Mouse (Mus musculus) left cerebral cortex, postnatal 36 days (tissue): Measurements from ENCODE around the gene Rims4. TPM values are rescaled to one million over a fixed set of nuclear protein-coding genes. Genes with fewer than 3 reads are reported as not detected.

ENCODE experiments used
- DNase-seq, 2 experiments: peaks; one replicate each; pipeline ENCODE4 v3.0.0; 2021 to 2022; ENCODE audit warnings: low spot score in 2 of 2, mixed read lengths in 1 of 2
- intact Hi-C: fragments of 180-260 bp; cut with DNase I; formaldehyde crosslinking; loops from one replicate; pipeline ENCODE4 v1.15.1; 2025
- total RNA-seq, 2 experiments: library from RNA; stranded (reverse); gene quantifications; 2 replicates each; pipeline ENCODE4 v1.2.3; 2021

The Rims4 gene
- total RNA-seq = 10 to 100 TPM; 86.6 to 94.5 TPM

DNA sequence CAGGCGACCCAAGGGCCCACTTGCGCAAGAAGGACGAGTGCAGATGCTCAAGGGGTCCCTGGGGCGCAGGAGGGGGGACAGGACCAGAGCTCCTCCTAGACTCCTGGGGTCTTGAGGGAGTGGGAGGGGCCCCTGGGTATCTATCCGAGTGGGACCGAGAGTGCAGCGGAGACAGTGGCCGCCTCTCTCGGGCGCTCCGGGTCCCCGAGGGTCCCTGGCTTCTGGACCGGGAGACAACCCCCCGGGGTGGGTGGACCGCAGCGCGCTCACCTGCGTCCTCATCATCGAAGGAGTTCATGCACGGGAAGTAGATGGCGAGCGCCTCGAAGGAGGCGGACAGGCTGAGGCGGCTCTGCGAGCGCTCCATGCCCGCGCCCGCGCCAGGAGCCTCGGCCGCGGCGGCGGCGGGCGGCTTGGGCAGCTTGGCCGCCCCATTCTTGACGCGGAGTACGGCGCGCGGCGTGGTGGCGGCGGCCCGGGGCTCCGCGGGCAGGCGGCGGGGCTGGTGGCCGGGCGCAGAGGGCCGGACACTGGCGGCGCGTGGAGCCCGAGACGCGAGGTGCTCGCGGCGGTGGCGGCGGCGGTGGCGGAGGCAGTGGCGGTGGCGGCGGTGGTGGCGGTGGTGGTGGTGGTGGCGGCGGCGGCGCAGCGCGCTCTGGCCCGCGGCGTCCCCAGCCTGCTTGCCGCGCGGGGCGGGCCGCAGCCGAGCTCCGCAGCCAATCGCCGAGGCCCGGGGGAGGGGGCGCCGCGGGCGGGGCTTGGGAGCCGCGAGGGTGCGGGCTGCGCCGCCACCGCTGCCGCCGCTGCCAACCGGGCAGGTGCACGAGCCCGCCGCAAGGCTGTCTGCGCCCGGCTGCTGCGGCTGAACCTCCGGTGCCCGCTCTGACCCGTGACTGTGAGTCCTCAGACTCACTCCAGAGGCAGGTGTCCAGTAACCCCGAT, at the start of gene Rims4:
Gene Rims4 (minus strand): TSS at position 367 of the 942 bp plus-strand sequence.
- intact Hi-C loops = loop anchor here (2.0 kb wide), 1 partner anchor 44 kb away; no protein-coding TSS in a partner anchor
- peak; percentile 69 to 87 for DNase-seq

DNA sequence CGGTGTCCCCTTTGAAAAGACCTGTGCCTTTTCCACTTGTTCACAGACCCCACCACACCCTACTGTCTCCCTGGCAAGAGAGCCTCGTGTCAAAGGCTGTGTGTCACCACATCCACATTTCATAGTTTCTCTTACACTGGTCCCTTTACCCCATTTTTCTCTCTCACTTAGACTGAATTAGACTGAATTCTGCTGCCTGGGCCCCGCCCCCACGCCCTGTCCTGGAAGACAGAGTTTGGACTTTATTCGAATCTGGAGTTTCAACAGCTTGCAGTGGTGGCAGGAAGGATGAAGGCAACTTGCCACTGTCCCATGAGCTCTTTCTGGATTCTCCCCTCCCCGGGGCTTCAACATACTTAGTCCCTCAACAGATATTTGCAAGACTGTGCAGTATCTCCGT, 47.2 kb upstream of the Rims4 start:
- intact Hi-C loops = loop anchor here (5.0 kb wide), 1 partner anchor 108 kb away; no protein-coding TSS in a partner anchor

DNA sequence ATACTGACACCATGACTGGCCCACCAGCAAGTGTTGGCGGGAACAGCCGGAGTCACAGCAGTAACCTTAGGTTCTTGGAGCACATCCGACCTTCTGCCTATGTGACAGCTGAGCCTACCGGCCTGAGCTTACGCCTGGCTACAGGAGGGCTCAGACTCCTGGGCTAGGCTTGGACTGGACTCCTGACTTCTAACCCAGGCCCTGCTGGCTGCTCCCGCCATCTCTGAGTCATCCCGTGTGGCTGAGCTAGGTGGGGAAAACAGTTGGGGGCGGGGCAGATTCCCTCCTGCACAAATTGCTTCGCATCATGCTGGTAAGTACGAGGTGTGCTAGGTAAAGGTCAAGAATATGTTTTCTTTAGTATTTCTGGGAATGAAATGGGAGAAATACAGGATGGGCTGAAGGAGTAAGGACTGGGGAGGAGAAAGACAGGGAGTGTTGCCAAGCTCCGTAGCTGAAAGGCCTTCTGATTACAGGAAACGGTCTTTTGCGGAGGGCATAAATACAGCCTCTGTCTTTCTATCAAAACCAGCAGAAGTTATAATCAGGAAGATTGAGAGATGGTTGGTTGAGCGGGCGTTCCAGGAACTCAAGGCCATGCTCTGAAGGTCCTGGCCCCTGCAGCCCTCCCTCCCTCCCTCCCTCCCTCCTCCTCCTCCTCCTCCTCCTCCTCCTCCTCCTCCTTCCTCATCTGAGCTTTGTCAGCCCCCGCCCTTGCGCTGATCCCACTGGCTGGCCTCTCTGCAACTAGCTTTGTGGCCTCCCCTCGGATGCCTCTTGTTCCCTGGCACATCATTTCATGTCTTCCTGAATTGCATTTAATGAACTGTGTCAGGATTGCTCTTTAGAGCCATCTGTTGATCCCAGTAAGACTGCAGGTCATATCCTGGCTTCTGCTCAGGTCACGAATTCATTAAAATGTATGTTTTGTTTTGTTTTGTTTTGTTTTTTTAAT, 46.4 kb upstream of the Rims4 start:
- intact Hi-C loops = loop anchor here (5.0 kb wide), 1 partner anchor 108 kb away; no protein-coding TSS in a partner anchor
- no peak for DNase-seq

More for the DNA sequence above, 47.2 kb upstream of the Rims4 start:
- no peak for DNase-seq

GRCm38 (mm10) chr2:163953622-163954310, 35.3 kb upstream of the Rims4 start:
- intact Hi-C loops = loop anchor here (5.0 kb wide), 1 partner anchor 96 kb away; no protein-coding TSS in a partner anchor
- no peak for DNase-seq

DNA sequence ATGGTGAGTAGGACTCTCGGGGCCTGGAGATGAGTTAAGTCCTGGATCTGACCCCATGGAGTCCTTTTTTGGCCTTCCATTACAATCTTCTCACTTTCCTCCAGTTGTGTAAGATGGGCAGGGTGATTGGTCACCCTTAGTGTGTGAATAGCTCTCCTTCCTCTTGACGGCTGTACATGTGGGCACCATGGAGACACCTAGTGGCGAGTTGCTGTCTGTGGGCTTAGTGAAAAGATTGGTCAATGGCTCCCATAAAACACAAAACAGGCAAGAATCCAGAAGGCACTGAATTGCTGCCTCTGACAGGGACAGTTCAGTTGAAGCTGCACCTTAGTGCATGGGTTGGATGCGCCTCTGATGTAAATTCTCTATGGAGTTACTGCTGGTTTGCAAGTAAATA, 33.3 kb upstream of the Rims4 start:
- intact Hi-C loops = loop anchor here (5.0 kb wide), 1 partner anchor 94 kb away; no protein-coding TSS in a partner anchor
- peak; percentile 58 to 70 for DNase-seq

DNA sequence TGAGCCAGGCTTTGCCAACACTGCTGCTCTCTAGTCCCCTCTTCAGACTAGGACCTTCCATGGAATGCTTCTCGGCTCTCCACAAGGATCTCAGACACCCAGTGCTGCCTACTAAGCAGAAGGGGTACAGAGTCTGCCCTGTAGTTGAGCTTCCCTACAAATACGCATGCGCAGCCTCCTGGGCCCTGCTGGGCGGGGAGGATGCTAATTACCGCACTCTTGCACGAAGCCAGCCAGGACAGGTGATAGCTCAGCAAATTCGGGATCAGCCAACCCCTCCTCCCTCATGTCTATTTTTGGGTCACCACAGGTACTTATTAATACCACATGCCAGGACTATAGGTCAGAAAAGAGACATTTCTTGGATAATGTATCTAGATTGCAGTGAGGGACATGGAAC, 29.5 kb upstream of the Rims4 start:
- no peak for DNase-seq
- intact Hi-C loops = no loop called here

GRCm38 (mm10) chr2:163946221-163946620, 27.7 kb upstream of the Rims4 start:
- DNase-seq = no peak
- intact Hi-C loops = no loop called here

GRCm38 (mm10) chr2:163944511-163944910, 26.0 kb upstream of the Rims4 start:
- no peak for DNase-seq
- intact Hi-C loops = no loop called here

GRCm38 (mm10) chr2:163943056-163943455, 24.6 kb upstream of the Rims4 start:
- intact Hi-C loops = no loop called here

DNA sequence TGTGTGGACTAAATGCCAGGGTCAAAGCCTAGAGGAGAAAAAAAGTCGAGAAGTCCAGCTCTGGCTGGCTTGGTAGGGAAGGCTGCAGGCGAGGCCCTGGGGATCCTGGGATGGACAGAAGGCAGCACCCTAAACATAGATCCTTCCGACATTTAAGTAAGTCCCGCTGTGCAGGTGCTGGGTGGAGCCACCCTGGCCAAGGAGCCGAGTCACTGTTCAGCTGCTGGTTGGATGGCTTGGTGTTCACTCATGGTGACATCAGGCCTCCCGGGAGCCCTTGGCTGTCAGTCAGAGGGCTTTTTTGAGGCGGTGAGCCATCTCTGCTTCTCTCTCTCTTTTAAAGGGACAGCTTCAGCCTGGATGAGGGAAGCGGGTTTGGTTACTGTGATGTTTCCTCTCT, 21.0 kb upstream of the Rims4 start:
- intact Hi-C loops = no loop called here
- DNase-seq = peak in 1 of 2 experiments; percentile 48

More at GRCm38 (mm10) chr2:163943056-163943455, 24.6 kb upstream of the Rims4 start:
- no peak for DNase-seq

DNA sequence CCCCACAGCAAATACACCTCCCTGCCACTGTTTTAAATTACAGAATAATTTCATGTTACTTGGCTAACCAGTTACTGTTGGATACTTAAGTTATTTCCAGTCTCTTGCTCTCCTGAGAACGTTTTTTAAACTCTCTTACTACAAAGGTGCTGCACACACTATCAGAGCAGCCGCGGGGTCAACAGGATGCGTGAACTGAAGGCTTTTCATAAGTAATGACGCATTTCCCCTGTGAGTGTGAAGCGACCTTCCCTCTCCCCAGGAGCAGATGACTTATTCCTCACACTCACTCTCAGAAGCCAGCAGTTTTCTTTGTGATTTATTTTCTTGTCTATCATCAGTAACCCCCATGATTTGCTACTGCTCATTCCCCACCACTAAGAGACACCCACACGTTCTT, 13.7 kb upstream of the Rims4 start:
- DNase-seq = no peak
- intact Hi-C loops = no loop called here

- intact Hi-C loops = no loop called here
- DNase-seq = no peak
Observed at GRCm38 (mm10) chr2:163928464-163929200, 10.1 kb upstream of the Rims4 start.

GRCm38 (mm10) chr2:163925044-163925443, 6.6 kb upstream of the Rims4 start:
- DNase-seq = no peak
- intact Hi-C loops = no loop called here

DNA sequence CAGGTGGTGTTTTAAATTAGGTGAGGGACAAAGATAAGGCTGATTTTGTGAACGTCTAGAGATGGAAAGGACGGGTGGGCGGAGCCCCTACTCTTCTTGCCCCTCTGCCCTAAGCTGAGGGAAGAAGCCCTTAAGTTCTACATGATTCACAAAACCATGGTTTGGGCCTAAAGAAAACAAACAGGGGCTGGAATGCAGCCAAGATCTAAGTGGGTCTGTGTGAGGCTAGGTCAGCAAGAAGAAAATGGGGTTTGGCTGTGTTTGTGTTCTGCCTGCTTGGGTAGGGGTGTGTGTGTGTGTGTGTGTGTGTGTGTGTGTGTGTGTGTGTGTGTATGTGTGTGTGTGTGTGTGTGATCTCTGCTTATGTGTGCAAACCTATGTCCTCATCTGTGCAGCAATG, 6.0 kb upstream of the Rims4 start:
- DNase-seq = no peak
- intact Hi-C loops = no loop called here

DNA sequence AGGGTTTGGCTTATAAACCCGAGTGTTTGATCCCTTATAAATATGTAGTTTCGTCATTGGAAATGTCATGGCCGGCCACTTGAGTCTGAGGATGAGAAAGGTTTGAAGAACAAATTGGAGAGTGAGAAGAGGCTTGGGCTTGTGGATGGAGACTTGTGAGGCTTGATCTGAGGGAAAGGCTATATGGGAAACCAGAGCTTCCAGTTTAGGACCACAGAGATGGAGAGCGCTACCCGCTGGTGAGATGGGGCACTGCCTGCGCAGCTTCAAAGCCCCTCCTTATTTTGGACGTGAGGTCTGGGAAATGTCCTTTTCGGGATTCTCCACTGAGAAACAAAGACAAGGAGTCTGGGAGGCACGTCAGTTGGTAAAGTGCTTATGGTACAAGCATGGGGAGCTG, 4.6 kb upstream of the Rims4 start:
- no peak for DNase-seq
- intact Hi-C loops = no loop called here

DNA sequence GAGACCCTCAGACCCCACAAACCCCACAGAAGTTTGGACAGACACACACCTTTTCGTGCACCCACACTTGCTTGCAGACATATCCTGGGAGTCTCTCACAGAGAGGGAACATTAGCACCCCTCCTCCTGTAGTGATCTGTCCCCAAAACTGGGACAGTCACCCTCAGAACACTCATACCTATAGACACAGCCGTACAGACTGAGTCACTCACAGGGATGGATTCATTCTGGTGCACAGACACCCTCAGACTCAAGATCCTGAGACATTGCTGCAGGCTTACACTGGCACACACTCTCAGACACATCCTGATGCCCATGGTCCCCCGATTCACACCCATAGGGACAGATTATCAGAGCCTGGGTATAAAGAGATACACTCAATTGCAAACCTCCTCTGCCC, 1.1 kb upstream of the Rims4 start:
- intact Hi-C loops = loop anchor here (2.0 kb wide), 1 partner anchor 45 kb away; no protein-coding TSS in a partner anchor
- DNase-seq = no peak

GRCm38 (mm10) chr2:163916703-163917102, 1.8 kb downstream of the Rims4 start:
- intact Hi-C loops = no loop called here
- no peak for DNase-seq

GRCm38 (mm10) chr2:163915294-163915791, 3.1 kb downstream of the Rims4 start:
- intact Hi-C loops = no loop called here

More at GRCm38 (mm10) chr2:163915294-163915791, 3.1 kb downstream of the Rims4 start:
- DNase-seq = no peak
